Mouse (Mus musculus) testis, postnatal 10 days (tissue): ENCODE measurements around the gene Gramd1a.

Experiments
- DNase-seq: peaks from one replicate; pipeline ENCODE4 v3.0.0; 2021; ENCODE audit warnings: low spot score

Gene Gramd1a

DNA sequence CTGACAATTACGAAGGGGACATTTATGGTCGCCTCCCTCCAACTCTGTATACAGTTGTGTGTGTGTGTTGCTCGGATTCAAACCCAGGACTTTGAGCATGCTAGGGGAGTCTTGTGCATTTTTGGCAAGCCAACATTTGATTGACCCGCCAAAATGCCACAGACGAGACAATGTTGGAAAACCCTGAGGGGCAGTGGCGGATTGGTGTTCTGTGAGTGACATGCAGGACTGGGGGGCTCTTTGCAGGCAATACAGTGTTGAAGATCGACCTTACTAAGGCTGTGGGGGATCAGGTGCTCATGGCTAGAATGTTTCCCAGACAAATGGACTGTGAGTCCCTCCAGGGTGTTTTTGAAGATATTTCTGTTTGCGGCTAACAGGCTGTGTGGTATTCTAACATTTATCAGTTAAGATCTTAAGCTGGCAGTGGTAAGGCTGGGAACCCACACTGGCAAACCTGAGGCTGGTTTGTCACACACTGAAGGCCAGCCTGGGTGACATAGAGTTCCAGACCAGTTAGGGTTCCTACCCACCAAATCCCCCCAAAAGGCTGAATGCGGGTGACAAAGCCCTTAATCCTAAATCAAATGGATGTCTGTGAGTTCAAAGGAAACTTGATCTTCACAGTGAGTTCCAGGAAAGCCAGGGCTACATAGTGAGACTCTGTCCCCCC, 58.7 kb downstream of the Gramd1a start:
- no peak for DNase-seq

DNA sequence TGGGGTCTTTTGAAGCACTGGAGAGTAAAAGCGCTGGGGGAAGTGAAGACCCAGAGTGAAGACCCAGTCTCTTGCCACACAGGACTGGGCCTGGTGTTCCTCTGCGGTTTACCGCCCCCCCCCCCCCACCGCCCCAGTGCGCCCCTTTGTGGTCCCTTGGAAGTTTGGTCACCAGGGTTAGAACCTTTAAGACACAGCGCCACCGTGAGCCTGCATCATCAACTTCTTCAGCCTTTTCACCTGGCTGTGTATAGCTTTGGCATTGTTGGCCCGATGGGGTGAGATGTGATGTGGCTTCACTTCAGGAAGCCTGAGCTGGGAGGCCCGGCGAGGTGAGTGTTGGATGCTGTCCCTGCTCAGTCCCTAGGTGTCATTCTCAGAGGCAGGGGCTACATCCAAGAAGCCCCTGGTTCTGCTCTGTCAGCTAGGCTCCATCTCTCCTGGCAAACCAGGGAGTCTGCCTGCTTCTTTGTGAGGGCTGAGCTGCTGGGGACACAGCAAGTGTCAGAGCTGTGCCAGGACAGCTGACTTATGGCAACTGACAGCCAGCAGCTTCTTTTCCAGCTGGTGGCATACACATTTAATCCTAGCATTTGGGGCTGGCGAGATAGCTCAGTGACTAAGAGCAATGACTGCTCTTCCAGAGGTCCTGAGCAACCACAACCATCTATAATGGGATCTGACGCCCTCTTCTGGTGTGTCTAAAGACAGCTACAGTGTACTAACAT, 60.8 kb downstream of the Gramd1a start:
- no peak for DNase-seq

DNA sequence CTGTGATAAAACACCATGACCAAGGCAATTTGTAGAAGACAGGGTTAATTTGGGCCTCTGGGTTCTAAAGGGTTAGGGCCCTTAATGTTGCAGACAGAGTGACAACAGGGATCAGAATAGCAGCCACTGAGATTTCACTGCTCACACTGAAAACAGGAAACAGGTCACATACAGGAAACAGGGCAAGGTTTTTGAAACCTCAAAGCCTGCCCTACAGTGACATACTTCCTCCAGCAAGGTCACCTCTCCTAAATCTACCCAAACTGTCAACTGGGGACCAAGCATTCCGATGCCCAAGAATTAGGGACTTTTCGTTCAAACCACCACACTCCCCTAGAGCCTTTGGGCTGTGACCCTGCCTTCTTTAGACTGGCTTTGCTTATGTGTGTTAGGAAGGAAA, 66.0 kb downstream of the Gramd1a start:
- no peak for DNase-seq

DNA sequence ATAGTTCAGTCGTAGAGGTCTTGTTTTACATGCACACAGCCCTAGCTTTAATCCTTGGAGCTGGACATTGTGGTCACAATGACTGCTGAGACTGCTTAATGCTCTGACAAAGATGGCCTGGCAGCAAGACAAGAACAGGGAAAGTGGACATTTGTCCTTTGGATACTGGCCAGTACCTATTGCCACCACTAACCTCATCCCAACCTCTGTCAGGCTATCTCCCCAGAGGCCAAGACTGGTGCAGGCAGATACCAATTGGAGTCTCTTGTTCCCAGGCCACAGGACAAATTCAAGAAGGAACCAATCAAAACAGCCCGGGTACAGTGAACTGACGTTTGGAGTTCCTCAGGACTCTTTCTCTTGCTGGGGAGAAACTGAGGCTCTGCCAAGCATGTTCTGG, 67.5 kb downstream of the Gramd1a start:
- DNase-seq, result no peak

DNA sequence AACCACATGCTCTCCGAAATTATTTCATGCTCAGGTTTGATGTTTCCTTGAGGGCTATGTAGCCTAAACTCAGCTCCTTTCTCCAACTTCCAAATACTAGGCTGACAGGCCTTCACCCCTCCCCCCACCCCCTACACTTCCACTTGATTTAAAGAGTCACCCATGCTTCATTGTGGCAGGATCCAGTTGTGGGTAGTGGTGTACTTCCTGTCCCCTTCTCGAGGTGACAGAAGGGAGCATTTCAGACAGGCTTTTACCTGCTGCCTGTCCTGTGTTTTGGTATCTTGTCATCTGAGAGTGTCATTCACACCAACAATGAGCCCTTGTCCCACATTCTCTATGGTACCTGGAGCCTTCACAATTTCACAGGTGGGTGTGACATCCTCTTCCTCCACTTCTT, 68.4 kb downstream of the Gramd1a start:
- no peak for DNase-seq

DNA sequence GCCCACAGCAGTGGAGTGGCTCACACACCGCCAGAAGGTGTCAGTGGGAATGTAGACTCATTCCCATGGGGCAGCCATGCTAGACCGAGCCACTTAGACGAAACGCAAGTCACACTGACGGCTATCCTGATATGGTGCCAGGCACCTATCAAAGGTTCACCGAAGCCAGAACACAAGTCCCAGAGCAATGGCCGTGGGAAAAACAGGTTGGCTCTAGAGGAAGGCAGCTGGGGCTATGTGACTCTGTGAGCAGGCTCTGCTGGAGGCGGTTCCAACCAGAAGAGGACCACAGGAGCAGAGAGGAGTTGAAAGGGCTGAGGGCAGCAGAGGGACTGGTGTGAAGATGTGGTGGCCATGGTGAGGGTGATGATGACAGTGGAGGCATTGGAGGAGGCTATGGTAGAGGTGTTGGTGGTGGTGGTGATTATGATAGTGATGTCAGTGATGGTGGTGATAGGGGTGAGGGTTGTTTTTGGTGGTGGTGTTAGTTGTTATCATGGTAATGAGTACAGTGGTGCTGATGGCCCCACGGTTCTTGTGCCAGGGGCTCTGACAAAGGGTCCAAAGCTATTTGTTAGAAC, 69.4 kb downstream of the Gramd1a start:
- no peak for DNase-seq

DNA sequence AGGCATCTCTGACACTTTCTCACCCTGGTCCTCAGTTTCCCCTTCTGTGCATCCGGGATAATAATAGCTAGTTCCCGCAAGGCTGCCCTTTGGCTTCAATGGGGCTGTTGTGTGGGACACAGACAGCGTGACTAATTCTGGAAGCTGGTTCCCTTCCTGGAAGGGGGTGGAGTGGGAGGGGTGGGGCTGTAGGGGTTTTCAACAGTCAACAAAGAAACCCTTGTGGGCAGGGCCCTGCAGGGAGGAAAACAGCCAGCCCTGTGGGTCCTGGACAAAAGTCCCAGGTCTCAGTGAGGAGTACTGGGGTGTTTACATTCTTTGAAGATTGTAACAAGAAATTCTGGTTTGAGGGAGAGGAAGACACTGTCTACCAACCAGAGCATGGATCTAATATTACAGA, 70.5 kb downstream of the Gramd1a start:
- DNase-seq, result no peak

DNA sequence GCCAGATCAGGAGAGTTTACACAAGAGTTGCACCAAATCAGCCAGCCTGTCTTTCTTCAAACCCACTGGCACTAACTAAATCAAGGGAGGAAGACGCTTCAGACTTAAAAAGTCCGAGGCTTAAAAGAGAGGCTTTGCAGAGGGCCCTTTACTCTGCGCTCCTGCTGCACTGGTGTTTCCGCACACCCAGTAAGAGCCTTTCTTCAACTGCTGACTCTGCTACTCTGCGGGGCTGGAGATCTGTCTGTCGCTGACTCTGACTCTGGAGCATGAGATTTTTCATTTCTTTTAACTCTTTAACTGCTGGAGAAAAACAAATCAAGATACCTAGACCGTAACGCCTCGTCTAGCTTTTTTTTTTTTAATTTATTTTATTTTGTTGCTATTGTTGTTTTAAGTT, 71.6 kb downstream of the Gramd1a start:
- DNase-seq, result no peak

DNA sequence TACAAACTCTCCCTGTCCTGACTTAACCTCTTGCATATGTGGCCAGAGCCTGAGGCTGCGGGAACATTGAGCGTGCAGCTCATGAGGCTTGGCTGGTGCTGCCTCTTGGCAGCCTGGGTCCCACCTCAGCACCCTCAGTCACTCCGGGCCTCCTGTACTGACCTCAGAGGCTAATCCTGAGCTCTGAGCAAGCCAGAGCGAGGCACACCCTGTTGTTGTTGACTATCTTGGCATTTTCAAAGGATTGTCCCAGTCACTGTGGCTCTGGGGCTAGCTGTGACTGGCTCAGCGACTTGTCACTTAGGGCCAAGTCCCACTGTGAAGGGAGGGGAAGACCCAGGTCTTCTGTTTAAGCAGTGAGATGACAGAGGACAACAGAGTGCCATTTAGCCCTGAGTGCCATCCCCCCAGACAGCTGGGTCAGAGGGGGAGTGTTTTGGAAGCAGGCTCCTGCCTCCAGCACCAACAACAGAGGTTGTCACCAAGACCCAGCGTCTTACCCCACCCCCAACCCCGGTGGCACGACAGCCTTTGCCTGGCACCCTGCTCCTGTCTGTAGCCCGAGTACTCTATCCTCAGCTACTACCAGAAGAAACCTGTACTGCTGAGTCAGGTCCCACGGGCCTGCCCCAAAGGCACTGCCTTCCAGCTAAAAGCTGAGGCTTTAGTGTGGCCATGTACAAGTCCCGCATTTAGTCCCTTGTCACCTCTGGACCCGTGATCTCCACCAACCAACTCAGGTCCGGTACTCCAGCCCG, 72.7 kb downstream of the Gramd1a start:
- DNase-seq, result no peak

DNA sequence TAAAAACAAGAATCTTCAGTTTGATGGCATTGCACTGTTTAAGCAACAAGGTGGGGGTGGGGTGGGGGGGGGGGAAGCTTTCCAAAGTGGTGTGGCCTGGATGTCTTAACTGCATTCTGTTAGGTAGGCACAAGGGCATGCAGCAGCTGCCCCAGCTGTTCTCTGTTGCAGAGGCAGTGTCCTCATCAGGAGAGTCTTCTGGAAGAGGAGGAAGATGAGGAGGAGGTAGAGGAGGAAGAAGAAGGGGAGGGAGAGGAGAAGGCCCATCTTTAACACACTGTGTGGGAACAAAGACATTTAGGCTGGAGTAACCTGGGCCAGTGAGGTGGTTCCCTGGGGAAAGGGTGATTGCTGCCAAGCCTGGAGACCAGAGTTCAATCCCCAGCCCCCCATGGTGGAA, 73.6 kb downstream of the Gramd1a start:
- no peak for DNase-seq

DNA sequence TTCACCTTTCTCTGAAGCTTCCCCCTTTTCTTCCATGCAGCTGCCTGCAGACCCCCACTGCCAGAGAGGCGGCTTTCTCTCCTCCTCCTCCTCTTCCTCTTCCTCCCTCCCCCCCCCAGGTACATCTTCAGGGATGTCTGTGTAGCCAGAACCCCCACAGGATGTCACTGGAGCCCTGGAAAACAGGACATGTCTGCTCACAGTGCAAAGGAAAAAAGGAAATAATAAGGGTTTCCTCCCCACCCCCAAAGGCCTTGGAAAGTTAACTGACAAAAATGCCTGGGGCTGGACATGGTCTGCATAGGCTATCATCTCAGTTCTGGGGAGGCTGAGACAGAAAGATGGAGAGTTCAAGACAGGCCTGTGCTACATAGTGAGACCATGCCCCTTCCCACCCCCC, 74.6 kb downstream of the Gramd1a start:
- DNase-seq, result no peak

DNA sequence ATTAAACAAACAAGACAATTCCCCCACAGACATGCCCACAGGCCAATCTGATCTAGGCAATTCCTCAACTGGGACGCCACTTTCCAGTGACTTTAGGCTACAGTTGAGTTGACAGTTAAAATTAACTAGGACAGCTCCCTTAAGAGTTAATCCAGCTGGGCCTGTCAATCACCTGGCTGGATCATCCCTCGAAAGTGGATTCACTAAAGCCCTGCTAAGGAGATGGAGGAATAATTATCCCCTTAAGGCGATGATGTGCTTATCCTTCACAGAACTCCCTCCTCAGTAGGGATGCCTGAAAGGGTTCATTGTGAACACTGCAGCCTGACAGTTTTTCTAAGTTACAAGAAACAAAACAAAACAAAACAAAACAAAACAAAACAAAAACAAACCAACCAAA, 75.1 kb downstream of the Gramd1a start:
- no peak for DNase-seq
